Mouse (Mus musculus): Measurements from ENCODE around the gene Kdelr3.

DNA sequence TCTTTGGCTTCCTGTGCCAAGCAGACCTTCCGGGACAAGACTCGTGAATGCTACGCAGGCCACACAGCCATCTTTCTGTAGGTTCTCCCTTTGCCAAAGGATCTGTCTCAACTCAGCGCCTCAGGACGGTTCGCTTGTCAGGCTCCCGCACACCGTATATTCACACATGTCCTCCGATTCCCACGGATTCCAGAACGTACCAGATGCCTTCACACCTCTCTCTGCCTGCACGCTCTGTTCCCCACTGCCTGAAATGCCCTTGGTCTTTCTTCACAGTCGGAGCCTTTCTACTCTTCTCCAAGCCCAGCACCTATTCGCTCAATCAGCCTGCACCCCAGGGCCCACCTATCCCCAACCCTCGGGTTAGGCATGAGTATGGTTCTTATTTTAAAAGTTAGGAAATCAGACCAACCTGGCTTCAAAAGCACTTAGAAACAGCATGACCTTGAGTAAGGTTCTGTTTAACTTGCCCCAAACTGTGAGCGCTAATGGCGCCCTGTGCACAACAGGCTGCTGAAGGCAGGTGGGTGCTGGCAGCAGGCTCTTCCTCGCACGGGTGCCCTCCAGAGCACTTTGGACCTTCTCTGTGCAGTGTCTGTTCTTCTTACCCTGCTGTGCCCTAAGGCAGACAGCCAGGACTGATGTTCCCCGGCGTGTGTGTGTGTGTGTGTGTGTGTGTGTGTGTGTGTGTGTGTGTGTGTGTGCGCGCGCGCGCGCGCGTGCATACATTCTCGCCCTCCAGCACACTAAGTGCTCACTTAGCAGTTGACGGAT, 9.0 kb upstream of the Kdelr3 start:
- no peak for TF ChIP-seq MAZ (IDR thresholded peaks at IDR 0.05; ENCODE audit: low read depth, low read length)
- no peak for TF ChIP-seq JUND (conservative IDR thresholded peaks at IDR 0.05; ENCODE audit: low read depth, low read length)
- TF ChIP-seq CTCF (conservative IDR thresholded peaks at IDR 0.05 in 1 of 2, IDR thresholded peaks at IDR 0.05 in 1 of 2; ENCODE audit: low read depth in 2 of 2, low read length in 2 of 2), result no peak
- TF ChIP-seq NRF1 (IDR thresholded peaks at IDR 0.05; ENCODE audit: low read depth, low read length), result no peak
- no peak for TF ChIP-seq RCOR1 (conservative IDR thresholded peaks at IDR 0.05; ENCODE audit: low read depth, low read length)
- no peak for TF ChIP-seq ETS1 (conservative IDR thresholded peaks at IDR 0.05; ENCODE audit: low read depth, low read length)

Data from CH12.LX (cell line).